ENCODE assay signal across 9 mouse cellular contexts in the genomic region with DNA sequence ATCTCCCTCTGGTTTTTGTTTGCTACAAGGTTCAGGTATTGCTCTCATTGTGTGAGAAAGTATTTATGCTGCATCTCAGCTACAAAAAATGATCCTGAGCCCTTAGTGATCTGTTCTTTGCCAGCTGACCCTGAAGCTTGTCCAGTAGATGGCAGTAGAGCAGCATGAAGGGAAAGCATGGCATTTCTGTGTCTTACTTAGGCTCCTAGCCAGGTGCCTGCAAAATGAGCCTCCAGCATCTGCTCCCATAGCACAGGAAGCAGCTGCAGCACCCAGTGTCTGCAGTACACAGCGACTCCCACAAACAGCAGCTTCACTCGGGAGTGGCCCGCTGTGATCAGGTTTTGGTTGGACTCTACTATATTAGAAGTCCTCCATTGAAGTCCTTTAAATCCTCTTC. TPM values are rescaled to one million over a fixed set of nuclear protein-coding genes. Genes with fewer than 3 reads are reported as not detected.
DNase-seq lines count a peak whose midpoint lies in the region; ATAC-seq lines count a peak whose summit lies in the region.
"Not testable (repeated sequence)": the region's sequence is repeated elsewhere in the genome, so short reads cannot be mapped to it uniquely, and the experiment has no call there.
"Had no signal": no experiment of that assay in that cellular context is flagged by ENCODE, and none has a peak within 500 bp of the region (broad histone marks: within the 10 kb centered on the region; RNA-seq: fewer than 3 reads in every experiment).

No protein-coding gene starts in this region.

- ATAC-seq in hindbrain, embryonic 15.5 days (ENCODE audit: low FRiP score, low read depth) = peak; percentile 81

- not testable (repeated sequence) for H3K4me1 ChIP-seq in hindbrain, embryonic 15.5 days (replicated peaks)

- peak overlapping the region; percentile 59; the same call in 1 of the 2 replicates for H3K27ac ChIP-seq in hindbrain, embryonic 15.5 days (replicated peaks)

- H3K9me3 ChIP-seq in hindbrain, embryonic 15.5 days = not testable (repeated sequence)

- H3K4me3 ChIP-seq in hindbrain, embryonic 15.5 days = not testable (repeated sequence)

- DNase-seq in ZHBTc4 (ENCODE audit: low read depth, low spot score) = peak; percentile 18
- peak; percentile 74 to 87 for DNase-seq in cerebellum, postnatal 25 days
- peak; percentile 51 to 55 for DNase-seq in frontal cortex, postnatal 25 days (ENCODE audit: low spot score in 2 of 2)
- DNase-seq in layer of hippocampus, postnatal 14 days (ENCODE audit: low spot score in 2 of 2) = peak; percentile 73 to 88
- peak; percentile 31 to 71 for DNase-seq in lung, postnatal 4 days
- peak; percentile 73 for DNase-seq in retina, embryonic 14.5 days (ENCODE audit: low spot score)
- DNase-seq in thymus, postnatal 14 days = peak; percentile 85

- not testable (repeated sequence) for H3K9ac ChIP-seq in hindbrain, embryonic 15.5 days

- 3% methylated on average over 3 of the region's 3 CpGs for WGBS in hindbrain, embryonic 15.5 days

- peak overlapping the region; percentile 38 for H3K4me2 ChIP-seq in hindbrain, embryonic 15.5 days

- H3K36me3 ChIP-seq in hindbrain, embryonic 15.5 days = not testable (repeated sequence)

- H3K27me3 ChIP-seq in hindbrain, embryonic 15.5 days = not testable (repeated sequence)

RNA-seq across cellular contexts. Expression of gene H2-M10.1, which starts 17.1 kb away (rescaled TPM):
- polyA plus RNA-seq in hindbrain, embryonic 15.5 days (2015; fragmentation: Nextera tagmentation; extraction: Ambion mirVana) = not detected in 2 replicates
- not detected for total RNA-seq in layer of hippocampus, postnatal 14 days (2021)
- polyA plus RNA-seq: erythroblast, embryonic 14.5 days had no signal

RNA-seq across cellular contexts. Expression of gene H2-M10.2, which starts 22.6 kb away (rescaled TPM):
- polyA plus RNA-seq in hindbrain, embryonic 15.5 days (2015; fragmentation: Nextera tagmentation; extraction: Ambion mirVana) = 0.29 TPM in 1 of 2 replicates, not detected in the other
- total RNA-seq in layer of hippocampus, postnatal 14 days (2021) = not detected
- polyA plus RNA-seq: erythroblast, embryonic 14.5 days had no signal

RNA-seq across cellular contexts. Expression of gene Trim39, which starts 36.8 kb away (rescaled TPM):
- polyA plus RNA-seq in hindbrain, embryonic 15.5 days (2015; fragmentation: Nextera tagmentation; extraction: Ambion mirVana) = 24.8 and 27.1 TPM in 2 replicates
- 10 to 100 TPM; 20.4 to 21.4 TPM for total RNA-seq in layer of hippocampus, postnatal 14 days (2021)

RNA-seq across cellular contexts. Expression of gene Rpp21, which starts 51.0 kb away (rescaled TPM):
- 132 and 133 TPM in 2 replicates for polyA plus RNA-seq in hindbrain, embryonic 15.5 days (2015; fragmentation: Nextera tagmentation; extraction: Ambion mirVana)
- total RNA-seq in layer of hippocampus, postnatal 14 days (2021) = 10 to 100 TPM; 44.0 to 47.0 TPM

RNA-seq across cellular contexts. Expression of gene H2-M10.3, which starts 59.4 kb away (rescaled TPM):
- not detected in 2 replicates for polyA plus RNA-seq in hindbrain, embryonic 15.5 days (2015; fragmentation: Nextera tagmentation; extraction: Ambion mirVana)
- not detected for total RNA-seq in layer of hippocampus, postnatal 14 days (2021)
- polyA plus RNA-seq: erythroblast, embryonic 14.5 days had no signal

Comparison
In these comparisons a context has a peak if more than half of its experiments do, and no peak if none do; other contexts are left out.
1. DNase-seq: peak in every context shown above with its lines; median percentile 85 in thymus, postnatal 14 days; 80 in cerebellum, postnatal 25 days; 80 in layer of hippocampus, postnatal 14 days; 73 in retina, embryonic 14.5 days; 53 in frontal cortex, postnatal 25 days; 51 in lung, postnatal 4 days; 18 in ZHBTc4.